Mouse (Mus musculus) midbrain, embryonic 14.5 days (tissue): ENCODE data around the gene Tnfrsf8. TPM values are rescaled to one million over a fixed set of nuclear protein-coding genes. Genes with fewer than 3 reads are reported as not detected.

ENCODE experiments used
- ATAC-seq: fragments of 200-750 bp; cut with Nextera tagmentation; 2 replicates; pipeline ENCODE4 v1.8.0; 2017; ENCODE audit warnings: moderate number of reproducible peaks, moderate library complexity; ENCODE audit not compliant: low FRiP score, low TSS enrichment
- DNase-seq: peaks from one replicate; pipeline ENCODE4 v3.0.0-alpha.2; 2015
- H3K27ac ChIP-seq: fragments of 300-500 bp; sonication (generic); replicated peaks from 2 replicates; pipeline ENCODE4 v1.5.1; 2014; ENCODE audit warnings: mild to moderate bottlenecking, low read depth, low read length, moderate library complexity
- H3K27me3 ChIP-seq: fragments of 300-500 bp; sonication (generic); 2 replicates; pipeline ENCODE4 v1.6.1; 2014; ENCODE audit warnings: low read length, control low read depth, mixed read lengths; ENCODE audit not compliant: control insufficient read depth, insufficient read depth
- H3K36me3 ChIP-seq: fragments of 300-500 bp; sonication (generic); 2 replicates; pipeline ENCODE4 v1.6.1; 2014; ENCODE audit warnings: low read length, control low read depth; ENCODE audit not compliant: control insufficient read depth, insufficient read depth
- H3K4me1 ChIP-seq: fragments of 300-500 bp; sonication (generic); 2 replicates; pipeline ENCODE4 v1.6.1; 2014; ENCODE audit warnings: mild to moderate bottlenecking, antibody characterized with exemption, low read length, control low read depth; ENCODE audit not compliant: control insufficient read depth, insufficient read depth
- H3K4me2 ChIP-seq: fragments of 300-500 bp; sonication (generic); 2 replicates; pipeline ENCODE4 v1.6.1; 2014; ENCODE audit warnings: mild to moderate bottlenecking, low read length, moderate library complexity
- H3K4me3 ChIP-seq: fragments of 300-500 bp; sonication (generic); replicated peaks from 2 replicates; pipeline ENCODE4 v1.5.1; 2014; ENCODE audit warnings: low read depth, low read length
- H3K9ac ChIP-seq: fragments of 300-500 bp; sonication (generic); replicated peaks from 2 replicates; pipeline ENCODE4 v1.6.1; 2014; ENCODE audit warnings: mild to moderate bottlenecking, low read length, moderate library complexity
- H3K9me3 ChIP-seq: fragments of 300-500 bp; sonication (generic); 2 replicates; pipeline ENCODE4 v1.6.1; 2016; ENCODE audit warnings: low read length, control low read depth, mixed read lengths; ENCODE audit not compliant: control insufficient read depth
- WGBS: fragments of 180-500 bp; shearing (Covaris S2); extraction: QIAGEN DNeasy Blood & Tissue Kit; methylation state at CpG from one replicate; pipeline ENCODE4 v1.1.7; 2014; 5-methylcytosine and 5-hydroxymethylcytosine counted together
- polyA plus RNA-seq: library from polyadenylated mRNA; unstranded; fragments of >200 nt; fragmentation: Nextera tagmentation; extraction: Ambion mirVana; gene quantifications from 2 replicates; pipeline ENCODE4 v1.2.1, GENCODE M21; 2014

Gene Tnfrsf8
- polyA plus RNA-seq, 1 experiment from 2014 or later = 0.29 TPM

DNA sequence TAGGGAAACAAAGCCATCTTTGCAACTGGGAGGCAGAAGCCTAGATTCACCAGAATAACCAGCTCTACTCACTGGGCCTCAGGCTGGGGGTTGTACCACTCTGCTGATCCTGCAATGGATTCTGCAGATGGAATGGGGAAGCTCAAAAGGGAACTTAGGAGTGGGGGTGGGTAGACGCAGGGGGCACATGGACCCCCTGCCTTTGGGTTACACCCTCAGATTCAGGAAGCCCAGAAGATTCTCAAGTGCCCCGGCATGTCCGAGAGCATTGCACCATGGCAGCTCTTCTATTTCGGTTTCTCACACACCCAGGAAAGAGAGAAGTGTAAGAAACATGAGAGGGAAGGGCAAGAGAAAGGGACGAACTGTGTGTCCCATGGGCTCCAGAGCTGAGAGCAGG, 44.8 kb downstream of the Tnfrsf8 start:
- no peak for ATAC-seq
- DNase-seq = no peak
- WGBS = 88% methylated on average over 5 of the region's 5 CpGs

GRCm38 (mm10) chr4:145267631-145268110, 47.3 kb downstream of the Tnfrsf8 start:
- no peak for DNase-seq
- WGBS = 86% methylated on average over 4 of the region's 4 CpGs
- no peaks in the 10 kb centered on the region for H3K36me3 ChIP-seq

More for the DNA sequence above, 44.8 kb downstream of the Tnfrsf8 start:
- Histone ChIP-seq H3K9me3 (no peaks in the 10 kb centered on the region), H3K4me1 (no peaks in the 10 kb centered on the region), H3K9ac (no peak overlapping the region), H3K4me2 (no peak overlapping the region), H3K4me3 (no peak overlapping the region), H3K36me3 (no peaks in the 10 kb centered on the region), H3K27ac (no peak overlapping the region), H3K27me3 (no peaks in the 10 kb centered on the region)

GRCm38 (mm10) chr4:145266505-145266904, 48.5 kb downstream of the Tnfrsf8 start:
- no peak for DNase-seq
- Histone ChIP-seq H3K4me3 (no peak overlapping the region), H3K27me3 (no peaks in the 10 kb centered on the region), H3K9me3 (no peaks in the 10 kb centered on the region), H3K4me1 (no peaks in the 10 kb centered on the region), H3K9ac (no peak overlapping the region), H3K36me3 (no peaks in the 10 kb centered on the region), H3K4me2 (no peak overlapping the region), H3K27ac (no peak overlapping the region)
- no peak for ATAC-seq
- WGBS = 93% methylated on average over 4 of the region's 4 CpGs

More at GRCm38 (mm10) chr4:145267631-145268110, 47.3 kb downstream of the Tnfrsf8 start:
- Histone ChIP-seq H3K9ac (no peak overlapping the region), H3K27me3 (no peaks in the 10 kb centered on the region), H3K27ac (no peak overlapping the region), H3K4me3 (no peak overlapping the region), H3K9me3 (no peaks in the 10 kb centered on the region), H3K4me2 (no peak overlapping the region), H3K4me1 (no peaks in the 10 kb centered on the region)
- ATAC-seq = no peak

DNA sequence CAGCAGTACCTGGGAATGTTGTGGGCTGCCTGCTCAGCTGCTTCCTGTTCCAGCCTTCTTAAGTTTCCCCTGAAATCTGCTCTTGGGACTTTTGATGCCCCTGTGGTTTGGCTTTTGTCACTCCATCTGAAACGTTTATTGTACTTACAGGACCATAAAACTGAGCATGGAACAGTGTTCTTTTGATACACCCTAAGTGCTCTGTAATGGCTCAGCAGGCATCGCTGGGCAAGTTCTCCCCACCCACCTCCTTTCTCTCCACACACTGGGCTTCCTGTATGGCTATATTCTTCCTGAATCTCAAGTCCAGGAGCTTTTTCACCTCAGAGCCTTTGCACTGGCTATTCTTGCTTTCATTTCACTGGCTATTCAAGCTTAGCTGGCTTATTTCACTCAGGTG, 50.2 kb downstream of the Tnfrsf8 start:
- H3K27ac ChIP-seq = no peak overlapping the region
- H3K9me3 ChIP-seq = no peaks in the 10 kb centered on the region
- ATAC-seq (no peak), DNase-seq (no peak)
- 48% methylated on average over 2 of the region's 2 CpGs for WGBS
- no peak overlapping the region for H3K9ac ChIP-seq
- no peaks in the 10 kb centered on the region for H3K36me3 ChIP-seq
- no peak overlapping the region for H3K4me3 ChIP-seq
- H3K4me1 ChIP-seq = no peaks in the 10 kb centered on the region
- no peak overlapping the region for H3K4me2 ChIP-seq
- no peaks in the 10 kb centered on the region for H3K27me3 ChIP-seq

DNA sequence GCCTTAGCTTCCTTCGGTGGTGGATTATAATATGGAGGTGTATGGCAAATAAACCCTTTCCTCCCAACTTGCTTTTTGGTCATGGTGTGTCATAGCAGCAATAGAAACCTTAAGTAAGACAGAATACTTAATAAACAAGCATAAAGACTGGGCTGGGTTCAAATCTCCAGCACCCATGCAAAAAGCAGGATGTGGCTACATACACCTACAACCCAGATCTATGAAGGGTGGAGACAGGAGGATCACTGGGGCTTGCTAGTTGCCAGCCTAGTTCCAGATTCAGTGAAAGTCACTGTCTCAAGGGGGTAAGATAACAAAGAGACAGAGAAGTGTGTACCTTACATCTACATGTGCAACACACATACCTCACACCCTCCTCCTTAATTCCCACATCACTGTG, 51.4 kb downstream of the Tnfrsf8 start:
- H3K4me2 ChIP-seq = no peak overlapping the region
- no peaks in the 10 kb centered on the region for H3K36me3 ChIP-seq
- H3K4me3 ChIP-seq = no peak overlapping the region
- no peak for ATAC-seq
- no peak overlapping the region for H3K27ac ChIP-seq
- 97% methylated on average over 1 of the region's 1 CpGs for WGBS
- no peaks in the 10 kb centered on the region for H3K4me1 ChIP-seq
- H3K9ac ChIP-seq = no peak overlapping the region
- no peaks in the 10 kb centered on the region for H3K27me3 ChIP-seq
- H3K9me3 ChIP-seq = no peaks in the 10 kb centered on the region
- DNase-seq = no peak

- DNase-seq (no peak), ATAC-seq (no peak)
- Histone ChIP-seq H3K4me2 (no peak overlapping the region), H3K4me1 (no peaks in the 10 kb centered on the region), H3K9ac (no peak overlapping the region), H3K4me3 (no peak overlapping the region), H3K27ac (no peak overlapping the region), H3K36me3 (no peaks in the 10 kb centered on the region), H3K9me3 (no peaks in the 10 kb centered on the region), H3K27me3 (no peaks in the 10 kb centered on the region)
- WGBS = 82% methylated on average over 5 of the region's 5 CpGs
These were observed 54.2 kb downstream of the Tnfrsf8 start for GRCm38 (mm10) chr4:145260802-145261201.

DNA sequence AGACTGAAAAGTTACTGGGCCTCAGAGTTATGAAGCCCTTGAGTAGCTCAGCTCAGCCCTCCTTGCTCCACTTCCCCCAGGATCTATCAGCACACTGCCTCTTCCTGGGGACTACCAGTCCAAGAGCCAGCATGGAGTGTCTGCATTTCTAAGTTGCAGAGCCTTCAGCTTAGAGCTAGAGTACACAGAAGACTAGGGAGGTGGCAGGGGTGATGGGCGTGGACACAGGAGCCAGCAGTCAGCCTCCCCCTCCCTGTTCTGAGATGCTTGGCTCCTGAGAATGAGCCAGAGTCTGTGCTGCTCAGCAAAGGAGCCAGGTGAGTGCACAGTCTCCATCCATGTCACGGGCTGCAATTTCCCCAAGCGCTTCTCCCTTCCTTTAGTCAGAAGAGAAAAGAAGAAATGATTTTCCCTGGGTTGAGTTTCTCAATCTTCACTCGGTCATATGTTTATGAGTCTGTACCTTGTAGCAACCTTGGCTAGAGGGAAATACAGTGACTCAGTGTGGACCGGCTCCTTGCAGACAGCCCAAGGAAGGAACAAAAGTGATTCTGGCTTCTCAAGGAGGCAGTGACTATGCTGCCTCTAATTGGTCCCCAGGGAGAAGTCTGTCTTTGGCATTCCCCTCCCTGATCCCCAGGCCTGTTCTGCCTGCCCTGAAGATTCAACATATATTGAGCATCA, 57.1 kb downstream of the Tnfrsf8 start:
- H3K9ac ChIP-seq = no peak overlapping the region
- no peak overlapping the region for H3K4me3 ChIP-seq
- DNase-seq = no peak
- H3K4me1 ChIP-seq = no peaks in the 10 kb centered on the region
- ATAC-seq = no peak
- 64% methylated on average over 5 of the region's 5 CpGs for WGBS
- H3K27ac ChIP-seq = no peak overlapping the region
- no peak overlapping the region for H3K4me2 ChIP-seq
- H3K9me3 ChIP-seq = no peaks in the 10 kb centered on the region
- no peaks in the 10 kb centered on the region for H3K27me3 ChIP-seq
- H3K36me3 ChIP-seq = no peaks in the 10 kb centered on the region

GRCm38 (mm10) chr4:145256144-145256543, 58.8 kb downstream of the Tnfrsf8 start:
- DNase-seq (no peak), ATAC-seq (no peak)
- Histone ChIP-seq H3K9ac (no peak overlapping the region), H3K4me3 (no peak overlapping the region), H3K36me3 (no peaks in the 10 kb centered on the region), H3K27ac (no peak overlapping the region), H3K4me2 (no peak overlapping the region), H3K27me3 (no peaks in the 10 kb centered on the region), H3K9me3 (no peaks in the 10 kb centered on the region), H3K4me1 (no peaks in the 10 kb centered on the region)
- 91% methylated on average over 5 of the region's 5 CpGs for WGBS

GRCm38 (mm10) chr4:145254418-145254817, 60.5 kb downstream of the Tnfrsf8 start:
- H3K27ac ChIP-seq = no peak overlapping the region
- no peaks in the 10 kb centered on the region for H3K9me3 ChIP-seq
- 69% methylated on average over 13 of the region's 13 CpGs for WGBS
- no peak overlapping the region for H3K4me2 ChIP-seq
- H3K4me1 ChIP-seq = no peaks in the 10 kb centered on the region
- no peaks in the 10 kb centered on the region for H3K36me3 ChIP-seq
- DNase-seq (no peak), ATAC-seq (no peak)
- no peak overlapping the region for H3K9ac ChIP-seq
- H3K4me3 ChIP-seq = no peak overlapping the region
- H3K27me3 ChIP-seq = no peaks in the 10 kb centered on the region
